Mouse (Mus musculus) lung, postnatal 4 days (tissue): ENCODE measurements at regions not wholly inside any gene's neighbourhood (a gene's known extent, or its start where the extent isn't known, plus 50 kb on each side); places are given as distances from the start of the nearest gene placed in this dataset.

Source experiments
- DNase-seq, 2 experiments: peaks; one replicate each; pipeline ENCODE4 v3.0.0; 2021

DNA sequence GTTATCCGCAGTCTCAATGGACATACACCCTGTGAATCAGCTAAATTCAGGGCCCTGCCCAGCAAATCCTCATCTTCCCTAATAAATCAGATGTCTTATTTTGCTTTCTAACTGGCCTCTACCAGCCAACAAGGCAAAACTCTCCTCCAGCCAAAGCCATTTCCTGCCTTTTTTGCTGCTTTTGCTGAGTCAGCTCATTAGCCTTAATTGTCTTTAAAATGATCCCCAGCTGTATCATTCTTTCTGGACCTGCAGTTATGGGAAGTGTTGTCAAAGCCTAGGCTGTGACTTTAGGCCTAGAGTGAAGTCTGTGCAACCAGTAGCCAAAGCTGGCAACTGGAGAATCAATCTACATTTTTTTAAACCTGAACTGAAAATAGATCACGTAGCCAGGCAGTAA is 81.4 kb downstream of the Mtpn start:
- peak in 1 of 2 experiments; percentile 1 for DNase-seq

DNA sequence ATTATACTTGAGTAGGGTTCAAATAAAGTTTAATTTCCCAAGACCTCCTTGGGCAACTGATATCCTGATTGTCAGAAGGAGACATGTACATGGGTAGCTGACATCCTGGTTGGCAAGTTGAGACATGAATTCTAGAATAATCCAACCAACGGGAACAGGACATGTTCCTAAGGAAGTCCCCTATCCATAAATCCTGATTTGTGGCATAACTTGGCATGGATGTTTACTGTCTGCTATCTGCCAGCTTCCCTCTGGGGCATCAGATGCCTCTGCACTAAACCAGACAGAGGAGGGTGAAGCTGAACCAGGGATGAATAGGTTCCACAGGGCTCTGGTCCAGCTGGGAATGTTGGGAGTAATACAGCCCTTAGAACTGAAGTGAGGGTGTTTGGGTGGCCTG is 94.7 kb downstream of the Mtpn start:
- DNase-seq: no peak

DNA sequence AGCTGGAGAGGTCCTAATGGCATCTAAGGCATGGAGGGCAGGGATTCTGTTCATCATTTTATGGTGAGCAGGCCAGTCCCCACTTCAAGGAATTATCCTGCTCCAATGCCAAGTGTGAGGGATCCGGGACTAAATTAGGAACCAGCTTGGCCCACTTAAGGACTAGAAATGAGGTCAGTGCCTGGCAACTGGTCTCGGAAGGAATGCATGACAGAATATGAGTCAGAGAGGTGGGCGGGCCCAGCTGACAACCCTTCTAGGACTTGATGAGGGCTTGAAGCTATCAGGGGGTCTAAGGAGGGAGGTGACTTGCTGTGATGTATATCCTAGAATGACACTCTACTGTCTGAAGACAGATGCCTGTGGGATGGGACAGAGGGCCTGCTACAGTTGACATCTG is 100.4 kb upstream of the Fam180a start:
- DNase-seq: peak; percentile 24 to 59

DNA sequence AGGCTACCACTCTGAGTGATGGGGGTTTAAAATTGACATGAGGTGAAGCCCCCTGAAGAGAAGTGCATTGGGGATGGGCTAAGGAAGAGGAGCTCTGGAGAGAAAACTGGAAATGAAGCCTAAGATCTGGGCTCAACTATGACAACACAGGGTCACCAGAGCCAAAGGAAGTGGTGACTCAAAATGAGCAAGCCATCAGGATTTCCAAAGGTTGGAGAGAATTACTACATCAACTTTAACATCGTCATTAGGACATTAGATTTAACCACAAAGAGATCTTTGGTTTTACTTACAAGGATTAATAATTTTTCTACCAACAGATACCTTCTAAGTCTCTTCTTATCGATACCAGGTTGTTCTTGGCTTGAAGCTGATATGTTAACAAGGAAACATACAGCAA is 98.6 kb upstream of the Fam180a start:
- no peak for DNase-seq

DNA sequence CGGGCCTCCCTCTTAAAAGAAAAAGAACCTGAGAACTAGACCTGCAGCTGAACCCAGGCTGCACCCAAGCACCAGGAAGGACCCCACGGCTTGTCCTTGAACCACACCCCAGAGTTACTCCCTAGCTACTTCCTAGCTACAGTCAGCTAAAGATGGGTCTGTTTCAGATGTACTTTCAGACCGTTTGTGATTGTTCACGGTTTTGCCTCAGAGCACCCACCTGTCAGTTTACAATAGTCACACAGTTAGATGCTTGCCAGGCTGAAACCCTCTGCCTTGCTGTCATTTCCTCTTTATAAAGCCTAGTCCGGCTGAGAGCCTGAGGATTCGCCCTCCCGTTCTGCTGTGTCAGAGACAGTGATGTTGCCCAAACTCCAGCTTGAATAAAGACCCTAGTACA is 95.0 kb upstream of the Fam180a start:
- DNase-seq: no peak

DNA sequence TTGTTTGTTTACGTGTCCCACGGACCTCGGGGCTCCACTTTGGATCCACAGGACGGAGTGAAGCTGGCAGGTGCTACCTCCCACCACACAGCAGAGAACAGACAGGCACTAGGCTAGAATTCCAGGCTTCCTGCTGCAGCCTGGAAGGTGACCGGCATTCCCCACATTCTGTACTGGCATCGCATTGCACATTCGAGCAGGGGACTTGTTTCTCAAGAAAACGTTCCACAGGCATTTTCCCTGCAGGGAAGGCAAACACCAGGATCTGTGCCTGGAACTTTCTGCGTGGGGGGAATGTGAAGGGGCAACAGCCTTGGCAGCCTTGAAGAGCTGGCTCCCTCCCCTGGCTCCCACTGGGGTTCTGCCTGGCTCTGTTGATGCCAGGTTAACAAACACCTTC is 79.1 kb upstream of the Fam180a start:
- DNase-seq: no peak

DNA sequence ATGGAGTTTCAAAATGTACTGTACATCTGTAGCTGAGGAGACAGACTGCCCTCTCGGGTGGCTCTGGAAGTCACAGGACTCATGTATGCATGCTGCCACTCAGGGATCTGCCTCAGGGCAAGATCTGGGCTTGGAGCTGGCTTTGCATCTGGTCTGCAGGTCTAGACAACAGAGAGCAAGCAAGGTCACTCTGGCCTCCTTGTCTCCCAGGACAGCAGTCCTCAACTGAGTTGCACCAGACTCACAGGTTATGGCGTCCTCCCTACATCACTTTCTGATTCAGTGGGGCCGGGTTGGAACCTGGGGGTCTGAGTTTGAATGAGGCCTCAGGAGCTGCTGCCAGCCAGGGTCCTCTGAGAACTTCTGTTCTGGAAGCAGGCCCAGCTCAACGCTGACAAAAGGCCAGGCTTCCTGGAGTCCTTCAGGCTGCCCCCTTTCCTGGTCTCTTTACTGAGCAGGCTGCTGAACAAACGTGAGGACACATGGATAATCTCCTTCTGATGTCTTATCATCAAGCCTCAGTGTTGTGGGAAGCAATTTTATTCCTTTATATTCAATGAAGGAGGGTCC is 77.5 kb upstream of the Fam180a start:
- no peak for DNase-seq

DNA sequence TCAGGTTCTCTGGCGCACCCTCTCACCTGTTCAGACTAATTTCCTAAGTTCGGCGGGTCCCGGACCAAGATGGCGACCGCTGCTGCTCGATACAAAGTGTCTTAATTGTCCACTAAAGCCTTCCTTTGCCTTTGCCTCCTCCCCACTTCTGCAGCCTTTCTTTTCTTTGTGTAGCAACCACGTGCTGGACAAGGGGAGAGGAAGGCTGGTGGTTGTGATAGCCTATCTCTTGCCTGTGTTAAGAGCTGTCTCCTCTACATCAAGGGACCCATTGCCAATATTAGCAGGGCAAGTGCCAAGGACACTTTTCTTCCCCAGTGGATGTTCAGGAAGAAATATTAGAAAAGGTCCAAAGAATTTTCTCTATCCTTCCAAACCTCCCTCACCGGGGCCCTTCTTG is 69.8 kb upstream of the Fam180a start:
- no peak for DNase-seq

DNA sequence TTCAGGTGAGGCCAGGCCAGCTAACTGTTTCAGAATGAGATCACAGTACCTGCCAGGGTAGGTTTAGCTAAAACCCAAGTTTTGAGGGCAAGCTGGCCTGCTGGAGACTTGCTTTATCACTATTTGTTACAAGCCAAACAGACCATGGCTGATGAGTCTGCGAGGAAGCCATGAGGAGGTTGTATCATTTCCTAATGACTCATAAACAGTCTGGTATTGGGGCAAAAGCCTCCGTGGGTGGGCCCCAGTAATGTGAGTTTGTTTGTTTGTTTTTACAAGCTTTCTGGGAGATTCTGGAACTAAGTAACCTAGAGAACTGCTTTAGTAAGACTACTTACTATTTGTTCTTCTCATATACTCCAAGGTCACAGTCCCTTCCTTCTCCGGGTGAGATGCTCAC is 62.9 kb upstream of the Fam180a start:
- no peak for DNase-seq

DNA sequence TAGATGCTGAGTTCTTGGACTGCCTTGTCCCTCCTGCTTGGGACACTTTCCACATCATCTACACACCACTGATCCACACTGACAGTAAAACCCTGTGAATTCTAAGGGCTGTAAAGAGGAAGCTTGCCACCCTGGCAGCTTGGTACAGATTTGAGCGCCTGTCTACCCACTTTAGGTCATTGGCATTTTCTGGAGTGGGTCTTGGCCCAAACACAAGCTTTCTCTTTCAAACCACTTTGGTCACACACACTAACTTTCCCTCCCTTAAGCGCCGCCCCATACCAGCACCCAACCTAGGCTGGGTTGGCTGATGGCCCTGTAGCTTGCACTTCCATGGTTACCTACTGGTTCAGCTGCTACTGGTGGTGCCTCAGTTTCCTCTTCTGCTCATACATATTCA is 55.6 kb upstream of the Fam180a start:
- no peak for DNase-seq

DNA sequence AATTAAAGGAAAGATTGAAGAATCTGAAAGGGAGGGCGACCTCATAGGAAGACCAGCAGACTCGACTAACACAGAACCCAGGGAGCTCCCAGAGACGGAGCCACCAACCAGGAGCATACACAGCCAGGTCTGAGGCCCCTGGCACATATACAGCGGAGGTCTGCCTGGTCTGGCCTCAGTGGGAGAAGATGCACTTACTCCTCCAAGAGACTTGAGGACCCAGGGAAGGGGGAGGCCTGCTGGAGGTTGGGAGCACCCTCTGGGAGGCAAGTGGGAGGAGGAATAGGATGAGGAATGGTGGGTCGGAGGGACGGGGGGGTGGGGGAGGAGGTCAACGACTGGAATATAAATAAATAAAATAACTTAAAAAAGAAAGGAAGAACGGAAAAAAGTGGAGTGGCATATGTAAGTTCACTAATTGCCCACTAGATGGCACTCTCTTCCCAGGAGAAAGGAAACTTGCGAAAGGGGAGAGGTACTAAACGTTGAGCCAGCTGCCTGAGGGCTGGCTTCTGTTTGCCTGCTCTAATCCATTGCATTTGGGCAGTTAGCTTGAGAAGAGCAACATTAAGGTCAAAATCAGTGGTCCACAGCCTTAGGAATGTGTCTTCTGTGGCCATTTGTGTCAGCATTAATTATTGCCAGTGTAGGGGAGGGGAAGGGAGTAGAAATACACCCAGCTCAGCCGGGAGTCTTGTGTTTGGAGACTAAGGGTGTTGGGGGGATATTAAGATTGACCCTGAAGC is 55.0 kb upstream of the Fam180a start:
- DNase-seq: peak in 1 of 2 experiments; percentile 44

DNA sequence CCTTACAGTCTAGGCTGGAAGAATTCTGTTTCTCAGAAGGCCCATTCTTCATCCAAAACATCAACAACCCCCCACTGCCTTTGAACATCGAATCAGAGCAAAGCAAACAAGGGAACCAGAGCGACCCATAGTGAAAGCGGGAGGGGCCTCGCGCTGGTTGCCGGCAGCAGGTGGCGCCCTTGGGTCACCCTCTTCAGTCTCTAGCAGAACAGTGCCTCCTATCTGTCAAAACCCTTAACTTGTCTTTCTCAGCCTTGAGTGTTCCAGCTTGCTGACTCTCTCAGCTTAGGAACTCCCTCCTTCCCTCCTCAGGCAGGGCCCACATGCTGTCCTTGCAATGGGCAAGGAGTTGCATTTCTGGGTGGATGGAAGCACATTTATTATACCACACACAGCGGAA is 53.9 kb upstream of the Fam180a start:
- DNase-seq: peak; percentile 78 to 79

DNA sequence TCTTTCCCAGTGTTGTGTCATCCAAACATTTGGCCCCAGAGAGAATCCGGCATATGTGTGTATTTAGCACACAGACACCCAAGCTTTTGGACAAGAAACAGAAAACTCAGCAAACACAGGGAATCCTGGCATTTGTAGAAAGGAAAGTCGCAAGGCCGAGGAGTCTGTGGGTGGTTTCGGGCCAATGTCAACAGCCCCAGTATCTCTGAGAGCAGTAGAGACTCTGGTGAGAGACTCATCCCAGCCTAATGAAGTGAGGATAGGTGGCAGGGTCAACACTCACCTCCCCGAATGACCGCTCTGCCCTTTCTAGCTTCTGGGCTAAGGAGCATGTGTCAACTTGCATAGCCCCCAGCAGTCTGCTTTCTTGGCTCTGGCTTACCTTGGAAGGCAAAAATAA is 52.9 kb upstream of the Fam180a start:
- DNase-seq: peak in 1 of 2 experiments; percentile 53

DNA sequence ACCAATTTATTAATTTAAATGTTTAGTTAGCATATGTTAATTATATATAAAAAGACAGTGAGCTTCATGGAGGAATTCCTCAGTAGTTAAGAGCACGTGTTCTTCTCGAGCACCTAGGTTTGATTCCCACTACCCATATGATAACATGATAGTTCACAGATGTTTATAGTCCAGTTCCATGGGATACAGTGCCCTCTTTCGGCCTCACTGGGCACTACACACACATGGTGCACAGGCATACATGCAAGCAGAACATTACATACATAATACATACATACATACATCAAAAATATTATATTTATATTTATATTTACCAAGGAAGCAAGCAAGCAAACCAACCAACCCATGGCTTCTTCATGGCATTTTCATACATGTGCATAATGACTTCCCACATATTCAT is 51.6 kb upstream of the Fam180a start:
- DNase-seq: no peak

DNA sequence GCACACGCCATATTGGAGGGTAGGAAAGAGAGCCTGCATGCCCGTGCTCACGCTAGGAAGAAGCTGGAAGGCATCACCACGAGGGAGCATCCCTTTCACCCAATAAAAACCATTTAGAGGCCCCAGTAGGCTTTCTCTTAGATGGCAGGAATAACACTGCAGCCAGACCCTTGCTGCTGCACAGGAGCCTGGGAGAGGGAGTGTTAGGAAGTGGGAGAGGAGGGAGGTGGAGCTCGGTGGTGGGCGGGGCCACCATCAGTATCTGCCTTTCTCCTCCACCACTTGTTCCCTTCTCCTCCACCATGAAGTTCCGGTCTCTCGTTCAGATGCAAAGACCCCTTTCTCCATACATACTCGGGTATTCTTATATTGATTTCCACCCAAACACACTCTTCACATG is 50.6 kb upstream of the Fam180a start:
- no peak for DNase-seq
